Mouse (Mus musculus) brain, embryonic 14.5 days (tissue): ENCODE measurements around the gene Stk17b.

Source experiments
- CTCF ChIP-seq: fragments of 200-500 bp; IDR thresholded peaks from 2 replicates; pipeline ENCODE4 v1.5.1; 2012; ENCODE audit warnings: inconsistent platforms, mild to moderate bottlenecking, moderate library complexity, borderline replicate concordance; ENCODE audit not compliant: insufficient read depth, insufficient read length; ENCODE audit errors: extremely low read depth
- POLR2A ChIP-seq: fragments of 200-500 bp; IDR thresholded peaks from 2 replicates; pipeline ENCODE4 v1.6.1; 2012; ENCODE audit warnings: mild to moderate bottlenecking, inconsistent platforms, borderline replicate concordance; ENCODE audit not compliant: poor library complexity, insufficient read depth, insufficient read length, severe bottlenecking; ENCODE audit errors: extremely low read depth

- TF ChIP-seq POLR2A (no peak), CTCF (no peak)
These were observed 44.1 kb upstream of the Stk17b start for GRCm38 (mm10) chr1:53829089-53829488.
